In the genomic region with DNA sequence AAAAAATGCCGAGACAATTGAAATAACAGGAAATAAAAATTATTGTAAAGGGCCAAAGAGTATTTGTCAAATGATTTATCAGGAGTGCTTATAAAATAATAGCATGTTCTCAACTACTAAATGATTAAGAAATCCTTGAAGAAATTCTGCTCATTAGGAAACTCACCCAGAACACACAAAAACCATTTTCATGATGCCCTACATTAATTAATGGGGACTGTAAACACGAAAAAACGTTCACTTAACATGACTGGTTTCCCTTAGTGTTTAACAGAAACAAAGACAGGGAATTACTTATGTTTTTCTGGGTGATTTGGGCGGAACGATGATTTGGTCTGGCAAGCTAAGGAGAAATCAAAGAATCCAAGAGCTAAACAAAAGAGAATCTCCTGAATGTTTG, we compare ENCODE assay signal across 16 mouse cellular contexts.
DNase-seq lines count a peak whose midpoint lies in the region; ATAC-seq and TF ChIP-seq lines count a peak whose summit lies in the region.
"Had no signal": no experiment of that assay in that cellular context is flagged by ENCODE, and none has a peak within 500 bp of the region (broad histone marks: within the 10 kb centered on the region; RNA-seq: fewer than 3 reads in every experiment).

No protein-coding gene starts in this region.

- no peak overlapping the region for H3K9ac ChIP-seq in hindbrain, embryonic 13.5 days
- H3K9ac ChIP-seq in hindbrain, embryonic 11.5 days (ENCODE audit: low read depth, low read length) = no peak overlapping the region
- no peak overlapping the region for H3K9ac ChIP-seq in forebrain, embryonic 11.5 days (ENCODE audit: low read length)
- no peak overlapping the region for H3K9ac ChIP-seq in hindbrain, embryonic 14.5 days
- H3K9ac ChIP-seq in midbrain, postnatal 0 days (replicated peaks; ENCODE audit: low read length, poor library complexity, severe bottlenecking) = no peak overlapping the region
- H3K9ac ChIP-seq: embryonic facial prominence, embryonic 13.5 days had no signal

- H3K4me3 ChIP-seq in hindbrain, embryonic 13.5 days = no peak overlapping the region
- no peak overlapping the region for H3K4me3 ChIP-seq in hindbrain, embryonic 11.5 days (ENCODE audit: low read depth, low read length)
- no peak overlapping the region for H3K4me3 ChIP-seq in forebrain, embryonic 11.5 days (ENCODE audit: low read depth, low read length)
- no peak overlapping the region for H3K4me3 ChIP-seq in hindbrain, embryonic 14.5 days (replicated peaks; ENCODE audit: low read length)
- H3K4me3 ChIP-seq in midbrain, postnatal 0 days (ENCODE audit: low read depth, low read length) = no peak overlapping the region
- H3K4me3 ChIP-seq in gastrocnemius, adult 2 months = no peak overlapping the region
- H3K4me3 ChIP-seq: embryonic facial prominence, embryonic 13.5 days had no signal

- WGBS in hindbrain, embryonic 13.5 days = 38% methylated on average over 5 of the region's 5 CpGs
- 74% methylated on average over 5 of the region's 5 CpGs for WGBS in hindbrain, embryonic 11.5 days
- 31% methylated on average over 5 of the region's 5 CpGs for WGBS in forebrain, embryonic 11.5 days
- WGBS in hindbrain, embryonic 14.5 days = 23% methylated on average over 5 of the region's 5 CpGs
- 29% methylated on average over 5 of the region's 5 CpGs for WGBS in midbrain, postnatal 0 days

- intact Hi-C loops in gastrocnemius, adult 2 months (cut with DNase I) = no loop called here

- H3K27me3 ChIP-seq in hindbrain, embryonic 13.5 days = no peaks in the 10 kb centered on the region
- no peaks in the 10 kb centered on the region for H3K27me3 ChIP-seq in hindbrain, embryonic 11.5 days (ENCODE audit: control insufficient read depth, insufficient read depth, low read length)
- H3K27me3 ChIP-seq in forebrain, embryonic 11.5 days (ENCODE audit: control insufficient read depth, insufficient read depth, low read length) = no peaks in the 10 kb centered on the region
- no peaks in the 10 kb centered on the region for H3K27me3 ChIP-seq in hindbrain, embryonic 14.5 days (ENCODE audit: control insufficient read depth, insufficient read depth, low read length)
- no peaks in the 10 kb centered on the region for H3K27me3 ChIP-seq in midbrain, postnatal 0 days (ENCODE audit: insufficient read depth, low read length)
- H3K27me3 ChIP-seq: embryonic facial prominence, embryonic 13.5 days had no signal

- no peak for DNase-seq in hindbrain, embryonic 11.5 days (ENCODE audit: low spot score)
- no peak for DNase-seq in forebrain, embryonic 11.5 days (ENCODE audit: low spot score)
- DNase-seq in hindbrain, embryonic 14.5 days (ENCODE audit: low spot score) = no peak
- DNase-seq in midbrain, postnatal 0 days (ENCODE audit: low spot score) = no peak
- no peak for DNase-seq in urinary bladder, postnatal 14 days (ENCODE audit: low spot score)
- no peak for DNase-seq in gastrocnemius, adult 2 months
- DNase-seq: adrenal gland, postnatal 25 days; cerebellum, adult 11 months; gastrocnemius, postnatal 36 days; heart, postnatal 14 days; kidney, postnatal 4 days; lung, postnatal 4 days; spleen, adult 18-20 months had no signal

- peak overlapping the region; percentile 34 for H3K4me2 ChIP-seq in hindbrain, embryonic 13.5 days
- H3K4me2 ChIP-seq in hindbrain, embryonic 11.5 days (replicated peaks; ENCODE audit: low read depth, low read length) = no peak overlapping the region
- H3K4me2 ChIP-seq in forebrain, embryonic 11.5 days (ENCODE audit: low read depth, low read length, severe bottlenecking) = no peak overlapping the region
- peak overlapping the region; percentile 33 for H3K4me2 ChIP-seq in hindbrain, embryonic 14.5 days (replicated peaks)
- peak overlapping the region; percentile 10; the same call in 1 of the 2 replicates for H3K4me2 ChIP-seq in midbrain, postnatal 0 days (ENCODE audit: low read depth, low read length, poor library complexity, severe bottlenecking)

- H3K4me1 ChIP-seq in hindbrain, embryonic 13.5 days (replicated peaks) = peaks cover 16% of the 10 kb centered on the region
- H3K4me1 ChIP-seq in hindbrain, embryonic 11.5 days (replicated peaks; ENCODE audit: control insufficient read depth, insufficient read depth, low read length) = 0 out of 2 replicates have a peak, but pooled peaks cover 2% of the 10 kb centered on the region
- H3K4me1 ChIP-seq in forebrain, embryonic 11.5 days (replicated peaks; ENCODE audit: control insufficient read depth, insufficient read depth, low read length) = peaks cover 3% of the 10 kb centered on the region; the same call in 1 of the 2 replicates
- peaks cover 18% of the 10 kb centered on the region for H3K4me1 ChIP-seq in hindbrain, embryonic 14.5 days (replicated peaks; ENCODE audit: control insufficient read depth, insufficient read depth, low read length)
- H3K4me1 ChIP-seq in midbrain, postnatal 0 days (ENCODE audit: insufficient read depth, low read length) = 0 out of 2 replicates have a peak, but pooled peaks cover 4% of the 10 kb centered on the region

- TF ChIP-seq CTCF in midbrain, postnatal 0 days (IDR thresholded peaks at IDR 0.05) = no peak
- no peak for TF ChIP-seq CTCF in gastrocnemius, adult 2 months (IDR thresholded peaks at IDR 0.05)

- H3K9me3 ChIP-seq in hindbrain, embryonic 13.5 days = no peaks in the 10 kb centered on the region
- H3K9me3 ChIP-seq in hindbrain, embryonic 11.5 days (ENCODE audit: control insufficient read depth, low read length) = no peaks in the 10 kb centered on the region
- no peaks in the 10 kb centered on the region for H3K9me3 ChIP-seq in forebrain, embryonic 11.5 days (ENCODE audit: control insufficient read depth, low read length)
- H3K9me3 ChIP-seq in hindbrain, embryonic 14.5 days (ENCODE audit: control insufficient read depth, low read length) = no peaks in the 10 kb centered on the region
- H3K9me3 ChIP-seq in midbrain, postnatal 0 days (ENCODE audit: low read length) = no peaks in the 10 kb centered on the region
- H3K9me3 ChIP-seq: embryonic facial prominence, embryonic 13.5 days had no signal

- H3K27ac ChIP-seq in hindbrain, embryonic 13.5 days = peak overlapping the region; percentile 71
- H3K27ac ChIP-seq in hindbrain, embryonic 11.5 days (ENCODE audit: low read depth, low read length) = no peak overlapping the region
- H3K27ac ChIP-seq in forebrain, embryonic 11.5 days (ENCODE audit: low read depth, low read length) = peak overlapping the region; percentile 50; the same call in 1 of the 2 replicates
- H3K27ac ChIP-seq in hindbrain, embryonic 14.5 days = peak overlapping the region; percentile 60
- peak overlapping the region; percentile 39 for H3K27ac ChIP-seq in midbrain, postnatal 0 days (ENCODE audit: low read depth, low read length)
- H3K27ac ChIP-seq in gastrocnemius, adult 2 months = no peak overlapping the region
- H3K27ac ChIP-seq: embryonic facial prominence, embryonic 13.5 days had no signal

- no peak for ATAC-seq in hindbrain, embryonic 13.5 days (ENCODE audit: low FRiP score)
- no peak for ATAC-seq in hindbrain, embryonic 11.5 days (ENCODE audit: low FRiP score)
- ATAC-seq in forebrain, embryonic 11.5 days (replicated peaks; ENCODE audit: low FRiP score) = no peak
- no peak for ATAC-seq in hindbrain, embryonic 14.5 days (ENCODE audit: low FRiP score)
- ATAC-seq in midbrain, postnatal 0 days (ENCODE audit: low FRiP score) = no peak

- H3K36me3 ChIP-seq in hindbrain, embryonic 13.5 days = no peaks in the 10 kb centered on the region
- no peaks in the 10 kb centered on the region for H3K36me3 ChIP-seq in hindbrain, embryonic 11.5 days (ENCODE audit: control insufficient read depth, insufficient read depth, low read length)
- no peaks in the 10 kb centered on the region for H3K36me3 ChIP-seq in forebrain, embryonic 11.5 days (ENCODE audit: control insufficient read depth, insufficient read depth, low read length)
- no peaks in the 10 kb centered on the region for H3K36me3 ChIP-seq in hindbrain, embryonic 14.5 days (replicated peaks; ENCODE audit: control insufficient read depth, insufficient read depth)
- H3K36me3 ChIP-seq in midbrain, postnatal 0 days (ENCODE audit: insufficient read depth, low read length) = no peaks in the 10 kb centered on the region
- H3K36me3 ChIP-seq: embryonic facial prominence, embryonic 13.5 days; G1E had no signal

Comparison
In these comparisons a context has a peak if more than half of its experiments do, and no peak if none do; other contexts are left out.
1. H3K27ac ChIP-seq: peak in hindbrain, embryonic 13.5 days (single experiment), forebrain, embryonic 11.5 days (single experiment), hindbrain, embryonic 14.5 days (single experiment) and midbrain, postnatal 0 days (single experiment); none in hindbrain, embryonic 11.5 days (single experiment) and gastrocnemius, adult 2 months (single experiment).
2. H3K4me2 ChIP-seq: peak in hindbrain, embryonic 13.5 days (single experiment), hindbrain, embryonic 14.5 days (single experiment) and midbrain, postnatal 0 days (single experiment); none in hindbrain, embryonic 11.5 days (single experiment) and forebrain, embryonic 11.5 days (single experiment).